Mouse (Mus musculus): ENCODE results near the gene Acer2. TPM values are rescaled to one million over a fixed set of nuclear protein-coding genes. Genes with fewer than 3 reads are reported as not detected.

The Acer2 gene
- polyA plus RNA-seq, 1 experiment from 2014 or later: 8.8 TPM

GRCm38 (mm10) chr4:86936706-86937105 is 62.5 kb downstream of the Acer2 start:
- H3K27me3 ChIP-seq (ENCODE audit: poor library complexity, severe bottlenecking): no peaks in the 10 kb centered on the region
- no peaks in the 10 kb centered on the region for H3K9me3 ChIP-seq
- peaks cover 17% of the 10 kb centered on the region for H3K36me3 ChIP-seq (replicated peaks)
- 72% methylated on average over 3 of the region's 3 CpGs for WGBS
- no peak for DNase-seq (ENCODE audit: extremely low spot score, low spot score)
- no peak overlapping the region for H3K27ac ChIP-seq
- H3K4me1 ChIP-seq: peaks cover 4% of the 10 kb centered on the region; the same call in 1 of the 2 replicates
- no peak overlapping the region for H3K4me3 ChIP-seq

GRCm38 (mm10) chr4:86942656-86943055 is 68.5 kb downstream of the Acer2 start:
- Histone ChIP-seq H3K4me3 (no peak overlapping the region), H3K9me3 (no peaks in the 10 kb centered on the region), H3K36me3 (replicated peaks) (no peaks in the 10 kb centered on the region), H3K27me3 (ENCODE audit: poor library complexity, severe bottlenecking) (no peaks in the 10 kb centered on the region), H3K27ac (no peak overlapping the region), H3K4me1 (peaks cover 4% of the 10 kb centered on the region; the same call in 1 of the 2 replicates)
- 90% methylated on average over 6 of the region's 6 CpGs for WGBS
- DNase-seq (ENCODE audit: extremely low spot score, low spot score): no peak

- Histone ChIP-seq H3K9me3 (no peaks in the 10 kb centered on the region), H3K4me1 (peaks cover 4% of the 10 kb centered on the region; the same call in 1 of the 2 replicates), H3K4me3 (no peak overlapping the region), H3K36me3 (replicated peaks) (no peaks in the 10 kb centered on the region), H3K27ac (no peak overlapping the region), H3K27me3 (ENCODE audit: poor library complexity, severe bottlenecking) (no peaks in the 10 kb centered on the region)
- WGBS: 41% methylated on average over 6 of the region's 6 CpGs
- DNase-seq (ENCODE audit: extremely low spot score, low spot score): no peak
Observed at GRCm38 (mm10) chr4:86943296-86943695, 69.1 kb downstream of the Acer2 start.

GRCm38 (mm10) chr4:86948794-86949193 is 74.6 kb downstream of the Acer2 start:
- WGBS: 96% methylated on average over 1 of the region's 1 CpGs
- no peaks in the 10 kb centered on the region for H3K4me1 ChIP-seq
- no peak for DNase-seq (ENCODE audit: extremely low spot score, low spot score)
- no peak overlapping the region for H3K27ac ChIP-seq
- H3K27me3 ChIP-seq (ENCODE audit: poor library complexity, severe bottlenecking): no peaks in the 10 kb centered on the region
- H3K4me3 ChIP-seq: no peak overlapping the region
- H3K9me3 ChIP-seq: no peaks in the 10 kb centered on the region
- no peaks in the 10 kb centered on the region for H3K36me3 ChIP-seq (replicated peaks)

- no peaks in the 10 kb centered on the region for H3K9me3 ChIP-seq
- 67% methylated on average over 5 of the region's 5 CpGs for WGBS
- H3K36me3 ChIP-seq (replicated peaks): no peaks in the 10 kb centered on the region
- H3K27me3 ChIP-seq (ENCODE audit: poor library complexity, severe bottlenecking): no peaks in the 10 kb centered on the region
- H3K4me3 ChIP-seq: no peak overlapping the region
- peaks cover 4% of the 10 kb centered on the region; the same call in 1 of the 2 replicates for H3K4me1 ChIP-seq
- no peak overlapping the region for H3K27ac ChIP-seq
- no peak for DNase-seq (ENCODE audit: extremely low spot score, low spot score)
Observed at GRCm38 (mm10) chr4:86953519-86953918, 79.3 kb downstream of the Acer2 start.

- peaks cover 4% of the 10 kb centered on the region; the same call in 1 of the 2 replicates for H3K4me1 ChIP-seq
- H3K9me3 ChIP-seq: no peaks in the 10 kb centered on the region
- no peak for DNase-seq (ENCODE audit: extremely low spot score, low spot score)
- 89% methylated on average over 4 of the region's 4 CpGs for WGBS
- no peaks in the 10 kb centered on the region for H3K36me3 ChIP-seq (replicated peaks)
- H3K27me3 ChIP-seq (ENCODE audit: poor library complexity, severe bottlenecking): no peaks in the 10 kb centered on the region
- H3K27ac ChIP-seq: no peak overlapping the region
- H3K4me3 ChIP-seq: no peak overlapping the region
Observed at GRCm38 (mm10) chr4:86955448-86955847, 81.3 kb downstream of the Acer2 start.

GRCm38 (mm10) chr4:86957576-86958411 is 83.6 kb downstream of the Acer2 start:
- WGBS: 48% methylated on average over 14 of the region's 14 CpGs
- H3K4me1 ChIP-seq: peaks cover 4% of the 10 kb centered on the region; the same call in 1 of the 2 replicates
- no peak overlapping the region for H3K4me3 ChIP-seq
- DNase-seq (ENCODE audit: extremely low spot score, low spot score): peak; percentile 45
- H3K36me3 ChIP-seq (replicated peaks): no peaks in the 10 kb centered on the region
- no peak overlapping the region for H3K27ac ChIP-seq
- no peaks in the 10 kb centered on the region for H3K27me3 ChIP-seq (ENCODE audit: poor library complexity, severe bottlenecking)
- no peaks in the 10 kb centered on the region for H3K9me3 ChIP-seq

- H3K4me3 ChIP-seq: no peak overlapping the region
- H3K27ac ChIP-seq: no peak overlapping the region
- H3K27me3 ChIP-seq (ENCODE audit: poor library complexity, severe bottlenecking): no peaks in the 10 kb centered on the region
- no peaks in the 10 kb centered on the region for H3K9me3 ChIP-seq
- no peaks in the 10 kb centered on the region for H3K36me3 ChIP-seq (replicated peaks)
- H3K4me1 ChIP-seq: no peaks in the 10 kb centered on the region
- no peak for DNase-seq (ENCODE audit: extremely low spot score, low spot score)
- 86% methylated on average over 5 of the region's 5 CpGs for WGBS
Observed at GRCm38 (mm10) chr4:86977272-86977671, 103.1 kb downstream of the Acer2 start.

Other genes starting within 250 kb of the Acer2 start
- gene Plin2, start 204.3 kb upstream of the Acer2 start, polyA plus RNA-seq (2016; fragmentation: Nextera tagmentation; extraction: Ambion mirVana): 72.9 and 73.7 TPM in 2 replicates
- 6.2 and 6.4 TPM in 2 replicates for gene Dennd4c, start 125.8 kb upstream of the Acer2 start, polyA plus RNA-seq (2016; fragmentation: Nextera tagmentation; extraction: Ambion mirVana)
- gene Rps6, start 17.0 kb upstream of the Acer2 start, polyA plus RNA-seq (2016; fragmentation: Nextera tagmentation; extraction: Ambion mirVana): 678 and 683 TPM in 2 replicates

All from forebrain, embryonic 10.5 days (tissue).